Mouse (Mus musculus) T-helper 2 cell (primary cell): ENCODE results near the gene Myl3.

Source experiments
- in situ Hi-C: fragments of 300-600 bp; cut with MboI, MseI; formaldehyde crosslinking; loops from one replicate; pipeline ENCODE4 v1.15.1; 2025; ENCODE audit warnings: high pct_unique_total_duplicates

Myl3 gene

DNA sequence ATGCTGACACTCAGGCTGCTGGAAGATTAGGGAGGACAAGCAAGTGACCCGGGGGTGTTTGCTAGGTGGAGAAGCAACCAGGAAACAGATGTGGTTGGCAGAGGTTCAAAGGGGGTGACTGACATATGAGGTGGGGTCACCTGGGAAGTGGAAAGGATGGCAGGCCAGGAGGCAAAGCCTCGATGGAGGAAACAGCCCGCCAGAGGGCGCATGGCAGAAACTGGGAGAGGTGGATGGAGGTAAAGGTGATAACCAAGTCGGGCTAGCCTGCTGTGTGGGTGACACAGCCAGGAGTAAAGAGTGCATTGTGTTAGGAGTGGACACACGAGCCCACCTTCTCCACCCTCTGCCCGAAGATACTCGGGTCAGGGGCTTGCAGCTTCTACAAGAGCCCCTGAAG, 11.8 kb upstream of the Myl3 start:
- in situ Hi-C loops = no loop called here

DNA sequence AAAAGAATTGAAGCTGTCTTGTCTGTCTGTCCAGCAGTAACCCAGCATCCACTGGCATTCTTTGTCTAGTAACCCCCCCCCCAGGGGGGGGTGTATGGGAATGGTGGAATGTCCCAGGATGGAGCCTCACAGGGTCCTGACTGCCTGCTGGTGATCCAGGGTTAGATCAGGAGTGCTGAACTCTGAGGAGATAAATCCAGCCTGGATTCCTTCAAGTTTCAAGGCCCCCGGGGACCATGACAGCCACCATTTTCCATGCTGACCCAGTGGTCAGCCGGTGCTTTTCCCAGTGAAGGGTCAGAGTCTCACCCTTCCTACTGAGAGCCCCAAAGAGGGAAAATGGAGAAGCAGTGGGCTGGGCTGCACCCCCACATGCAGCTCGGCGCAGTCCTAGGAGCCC, 9.8 kb upstream of the Myl3 start:
- in situ Hi-C loops = no loop called here

DNA sequence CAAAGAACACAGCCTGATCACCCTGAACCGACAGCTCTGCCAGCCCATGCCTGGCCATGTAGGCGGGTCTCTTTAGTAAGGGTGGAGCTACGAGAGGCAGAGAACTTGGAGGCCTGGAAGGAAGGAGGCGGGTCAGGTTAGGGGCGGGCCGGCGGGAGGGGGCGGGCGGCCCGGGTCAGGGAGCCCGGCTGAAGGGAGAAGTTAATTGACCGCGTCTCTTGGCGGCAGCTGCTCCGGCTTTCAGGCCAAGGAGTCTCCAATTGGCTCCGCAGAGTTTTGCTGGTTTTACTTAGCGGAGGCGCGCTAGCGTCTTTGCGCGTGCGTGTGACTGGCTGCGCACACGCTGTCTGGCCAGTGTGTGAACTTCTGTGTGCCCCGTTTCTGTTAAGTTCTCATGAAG, 9.0 kb upstream of the Myl3 start:
- in situ Hi-C loops = no loop called here

DNA sequence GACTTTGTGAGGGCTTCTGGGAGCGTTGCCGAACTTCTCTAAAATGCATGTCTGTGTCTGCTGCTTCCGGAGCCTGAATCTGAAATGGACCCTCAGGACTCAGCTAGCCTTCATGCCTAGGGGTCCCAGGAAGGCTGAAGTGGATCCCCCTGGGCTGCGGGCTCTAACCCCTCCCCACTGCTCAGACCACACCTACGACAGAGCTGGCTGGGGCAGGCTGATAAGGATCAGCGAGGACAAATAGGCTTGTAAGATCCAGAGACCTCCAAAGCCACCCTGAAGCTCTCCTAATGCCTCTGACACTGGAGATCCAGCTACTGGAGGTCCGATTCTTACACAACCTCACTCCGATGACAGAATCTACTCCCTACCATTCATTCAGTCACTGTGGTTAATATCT, 8.6 kb upstream of the Myl3 start:
- in situ Hi-C loops = no loop called here

DNA sequence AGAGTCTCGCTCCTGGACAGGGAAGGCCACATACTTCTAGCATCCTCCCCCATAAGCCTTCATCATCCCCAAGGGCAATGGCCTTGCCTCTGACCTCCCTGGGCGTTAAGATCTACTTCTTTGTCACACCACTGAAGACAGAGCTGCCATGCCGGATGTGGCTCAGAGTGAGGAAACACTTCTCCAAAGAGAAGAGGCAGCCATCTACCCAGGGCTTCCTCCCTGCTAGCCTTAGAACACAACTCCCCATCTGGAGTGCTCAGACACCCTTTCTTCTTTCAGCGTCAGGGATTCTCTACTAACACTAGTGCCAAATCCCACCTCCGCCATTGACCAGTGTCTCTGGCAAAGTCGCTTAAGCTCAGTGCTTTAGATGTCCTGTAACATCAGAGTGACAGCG, 7.5 kb upstream of the Myl3 start:
- in situ Hi-C loops = no loop called here

DNA sequence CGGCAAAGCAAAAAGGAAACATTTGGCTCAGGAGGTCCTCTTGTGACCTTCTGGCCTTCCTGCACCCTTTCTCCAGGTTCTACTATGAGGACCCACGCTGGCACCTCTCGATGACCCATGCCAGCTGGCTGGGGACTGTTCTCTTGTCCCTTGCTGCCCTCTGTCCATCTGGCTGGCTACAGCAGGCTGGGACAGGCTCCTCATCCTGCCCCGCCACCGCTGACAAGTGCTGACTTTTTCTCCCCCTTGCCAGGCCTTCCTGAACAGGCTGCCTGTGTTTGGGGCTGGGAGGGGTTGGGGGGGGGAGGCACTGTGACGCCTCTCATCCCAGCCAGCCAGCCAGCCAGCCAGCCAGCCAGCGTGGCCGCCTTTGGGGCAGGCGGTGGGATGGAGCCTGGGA, 5.3 kb upstream of the Myl3 start:
- in situ Hi-C loops = no loop called here

DNA sequence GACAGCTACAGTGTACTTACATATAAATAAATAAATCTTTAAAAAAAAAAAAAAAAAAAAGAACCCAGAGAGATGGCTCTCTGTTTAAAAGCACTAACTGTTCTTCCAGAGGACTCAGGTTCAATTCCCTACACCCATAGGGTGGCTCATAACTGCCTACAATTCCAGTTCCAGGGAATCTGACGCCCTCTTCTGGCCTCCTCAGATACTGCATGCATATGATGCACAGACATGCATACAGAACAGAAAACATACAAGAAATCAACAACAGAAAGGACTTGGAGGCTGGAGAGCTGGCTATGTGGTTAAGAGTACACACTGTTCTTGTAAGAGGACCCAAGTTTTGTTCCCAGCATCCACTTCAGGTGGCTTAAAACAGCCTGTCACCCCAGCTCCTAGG, 3.6 kb upstream of the Myl3 start:
- in situ Hi-C loops = no loop called here

DNA sequence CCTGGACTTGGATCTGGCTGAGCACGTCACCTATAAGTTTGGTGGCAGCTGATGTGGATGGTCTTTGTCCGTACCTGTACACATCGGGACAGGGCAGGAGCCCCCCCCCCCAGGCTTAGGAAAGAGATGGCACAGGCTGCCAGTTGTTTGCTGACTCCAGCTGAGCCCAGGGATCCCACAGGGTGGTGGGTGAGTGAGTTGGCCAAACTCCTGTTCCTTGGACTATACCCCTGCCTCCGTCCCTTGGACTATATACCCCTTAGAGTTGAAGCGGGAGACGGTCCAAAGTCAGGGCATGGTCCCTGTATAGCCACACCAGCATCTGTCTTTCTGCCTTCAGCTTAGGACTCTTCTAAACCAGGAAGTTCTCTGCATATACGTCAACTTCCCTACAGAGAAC, 1.7 kb upstream of the Myl3 start:
- in situ Hi-C loops = no loop called here

DNA sequence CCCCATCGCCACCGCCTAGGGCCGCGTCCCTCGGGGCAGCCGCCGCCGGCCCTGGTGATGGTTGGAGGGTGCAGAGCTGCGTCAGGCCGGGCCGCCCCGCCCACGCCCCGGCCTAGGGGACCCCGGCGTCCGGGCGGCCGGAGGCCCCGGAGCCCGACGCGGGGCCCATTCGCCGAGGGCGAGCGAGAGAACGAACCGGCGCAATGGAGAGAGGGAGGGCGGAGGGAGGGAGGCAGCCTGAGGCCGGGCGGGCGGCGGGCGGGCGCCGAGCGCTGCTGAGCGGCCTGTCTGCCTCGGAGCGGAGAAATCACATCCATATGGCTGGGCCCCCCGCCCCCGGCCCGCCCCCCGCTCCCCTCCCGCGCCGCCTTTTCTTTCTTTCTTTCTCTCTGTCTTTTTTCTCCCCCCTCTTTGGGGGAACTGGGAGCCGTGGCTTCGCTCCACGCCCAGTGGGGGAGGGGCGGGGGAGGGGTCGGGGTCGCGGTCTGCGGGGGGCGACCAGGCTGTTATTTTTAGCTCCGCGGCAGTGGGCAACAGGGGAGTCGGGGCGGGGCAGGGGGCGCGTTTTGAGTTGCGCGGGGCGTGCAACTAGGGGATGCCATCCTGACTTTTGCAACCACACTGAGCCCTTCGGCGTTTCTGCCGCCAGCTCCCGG, 762 bp downstream of the Myl3 start:
- in situ Hi-C loops = no loop called here

DNA sequence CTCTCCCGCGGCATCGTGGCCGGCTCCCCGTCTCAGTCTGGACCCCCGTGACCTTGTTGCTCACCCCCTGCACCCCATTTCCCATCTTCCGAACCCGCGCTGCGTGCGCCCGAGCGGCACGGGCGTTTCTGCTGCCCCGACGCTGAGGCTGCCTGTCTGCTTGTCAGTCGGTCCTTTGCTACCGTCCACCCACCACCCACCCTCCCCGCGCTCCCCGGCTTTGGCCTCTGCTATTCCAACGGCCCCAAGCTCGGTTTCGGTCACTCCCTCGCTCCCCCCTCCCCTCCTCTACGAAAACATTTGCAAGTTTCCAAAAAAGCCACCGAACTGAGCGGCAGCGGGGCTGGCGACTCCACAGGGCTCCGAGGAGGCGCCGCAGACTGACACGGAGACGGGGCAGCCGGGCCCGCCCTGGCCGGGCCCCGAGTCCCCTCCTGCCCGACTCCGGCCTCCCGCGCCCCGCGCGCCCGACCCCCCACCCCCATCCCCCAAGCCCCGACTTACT, 1.3 kb downstream of the Myl3 start:
- in situ Hi-C loops = no loop called here

DNA sequence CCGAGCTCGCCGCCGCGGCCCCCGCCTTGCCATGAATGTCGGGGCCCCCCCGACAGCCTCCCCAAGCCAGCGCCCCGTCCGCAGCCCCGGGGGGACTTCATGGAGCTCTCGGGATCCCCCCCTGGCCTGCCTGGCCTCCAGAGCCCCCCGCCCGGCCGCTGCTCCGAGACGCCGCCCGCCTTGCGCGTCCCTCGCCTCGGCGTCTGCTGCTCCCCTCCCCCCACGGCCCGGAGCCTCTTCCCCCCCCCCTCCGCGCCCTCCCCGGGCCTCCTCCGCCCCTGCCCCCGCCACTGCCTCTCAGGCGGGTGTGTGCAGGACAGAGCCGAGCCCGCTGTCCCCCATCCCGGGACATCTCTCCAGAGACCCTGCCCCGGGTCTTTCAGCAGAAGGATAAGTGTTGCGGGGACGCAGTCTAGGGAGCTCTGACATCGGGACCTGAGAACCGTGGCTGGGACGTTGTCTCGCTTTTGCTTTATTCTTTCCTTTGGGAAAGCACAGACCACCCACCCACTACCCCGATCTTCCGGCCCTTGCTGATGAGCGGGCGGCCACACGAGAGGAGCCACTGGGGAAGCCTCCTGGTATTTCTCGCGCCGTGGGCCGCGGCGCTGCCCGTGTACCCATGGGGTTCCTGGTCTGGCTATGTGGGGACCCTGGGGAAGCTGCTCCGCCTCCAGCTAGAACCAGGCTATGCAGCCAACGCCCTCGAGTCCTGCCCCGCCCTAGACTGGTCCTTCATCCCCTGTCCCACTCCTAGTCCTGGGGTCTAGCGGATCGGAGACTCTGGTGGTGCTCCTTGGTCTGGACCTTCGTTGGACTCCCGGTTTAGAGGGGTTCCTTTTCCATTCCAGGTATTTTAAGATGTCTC, 2.0 kb downstream of the Myl3 start:
- in situ Hi-C loops = no loop called here

DNA sequence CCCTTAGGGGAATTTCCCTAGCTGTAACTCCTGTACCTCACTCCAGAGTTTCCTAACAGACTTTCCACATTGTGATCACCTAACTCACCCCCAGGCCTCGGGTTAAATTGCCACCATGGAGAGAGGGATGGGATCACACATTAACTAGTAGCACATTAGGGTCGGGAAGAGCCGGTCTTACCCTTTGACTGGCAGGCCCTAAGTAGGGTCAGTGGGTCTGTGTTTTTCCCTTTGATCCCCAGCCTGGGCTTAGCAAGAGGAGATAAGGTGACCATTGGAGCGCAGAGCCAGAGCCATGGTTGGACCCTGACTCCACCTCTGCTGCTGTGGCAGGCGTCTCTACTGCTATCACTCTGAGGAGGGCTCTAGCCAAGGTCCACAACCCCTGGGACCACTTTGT, 4.1 kb downstream of the Myl3 start:
- in situ Hi-C loops = no loop called here

DNA sequence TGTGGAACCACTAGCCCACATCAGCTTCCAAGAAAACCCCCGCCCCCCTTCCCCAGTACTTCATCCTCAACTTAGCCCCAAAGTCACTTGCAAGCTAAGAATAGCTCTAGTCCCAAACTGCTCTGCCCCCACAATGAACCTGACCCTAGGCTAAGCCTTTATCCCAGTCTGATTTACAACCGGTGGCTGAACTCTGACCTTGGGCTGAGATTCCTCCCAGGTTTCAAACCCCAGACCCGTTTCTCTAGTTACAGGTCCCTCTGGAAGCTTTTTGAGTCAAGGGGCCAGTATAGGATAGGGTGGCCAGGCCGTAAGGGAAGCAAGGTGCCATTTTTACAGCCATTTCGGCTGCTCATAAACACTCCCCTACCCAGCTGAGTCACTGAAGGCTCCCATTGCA, 4.6 kb downstream of the Myl3 start:
- in situ Hi-C loops = no loop called here

DNA sequence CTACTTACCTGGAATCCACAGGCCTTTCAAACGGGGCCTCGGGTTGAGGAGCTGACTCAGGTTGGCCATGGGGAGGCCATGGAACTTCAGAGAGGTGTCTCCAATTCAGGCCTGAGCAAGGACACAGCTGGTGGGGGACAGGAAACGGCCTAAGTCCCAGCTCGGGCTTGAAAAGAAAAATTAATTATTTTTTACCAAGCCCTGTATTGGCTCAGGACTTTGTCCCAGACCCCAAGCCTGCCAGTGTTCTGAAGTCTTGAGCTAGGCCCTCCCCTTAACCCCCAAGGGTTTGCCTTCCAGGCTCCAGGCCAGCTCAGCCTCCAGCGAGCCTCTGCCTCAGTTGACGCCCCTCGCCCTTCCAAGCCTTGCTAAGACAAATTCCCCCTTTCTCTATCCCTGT, 5.3 kb downstream of the Myl3 start, which contains the start of gene Pth1r:
TSS of gene Pth1r (minus strand) at position 185 of the 400 bp plus-strand sequence.
- in situ Hi-C loops = no loop called here

DNA sequence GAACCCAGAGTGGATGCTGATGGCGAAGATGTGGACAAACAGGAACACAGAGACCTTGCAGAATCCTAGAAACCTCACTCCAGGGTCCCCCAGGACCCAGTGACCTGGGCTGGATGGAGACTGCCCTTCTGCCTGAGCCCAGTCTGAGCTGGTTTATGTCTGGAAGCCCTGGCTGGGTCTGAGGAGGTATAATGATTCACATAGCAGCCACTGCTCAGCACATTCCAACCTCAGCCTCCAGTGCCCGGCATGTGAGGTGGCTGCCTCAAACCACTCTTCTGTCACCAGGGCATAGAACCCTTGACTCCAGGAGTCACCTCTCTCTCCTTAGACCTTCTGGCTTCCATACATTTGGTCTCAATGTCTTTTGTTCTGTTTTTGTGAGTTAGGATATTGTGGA, 6.8 kb downstream of the Myl3 start:
- in situ Hi-C loops = no loop called here

DNA sequence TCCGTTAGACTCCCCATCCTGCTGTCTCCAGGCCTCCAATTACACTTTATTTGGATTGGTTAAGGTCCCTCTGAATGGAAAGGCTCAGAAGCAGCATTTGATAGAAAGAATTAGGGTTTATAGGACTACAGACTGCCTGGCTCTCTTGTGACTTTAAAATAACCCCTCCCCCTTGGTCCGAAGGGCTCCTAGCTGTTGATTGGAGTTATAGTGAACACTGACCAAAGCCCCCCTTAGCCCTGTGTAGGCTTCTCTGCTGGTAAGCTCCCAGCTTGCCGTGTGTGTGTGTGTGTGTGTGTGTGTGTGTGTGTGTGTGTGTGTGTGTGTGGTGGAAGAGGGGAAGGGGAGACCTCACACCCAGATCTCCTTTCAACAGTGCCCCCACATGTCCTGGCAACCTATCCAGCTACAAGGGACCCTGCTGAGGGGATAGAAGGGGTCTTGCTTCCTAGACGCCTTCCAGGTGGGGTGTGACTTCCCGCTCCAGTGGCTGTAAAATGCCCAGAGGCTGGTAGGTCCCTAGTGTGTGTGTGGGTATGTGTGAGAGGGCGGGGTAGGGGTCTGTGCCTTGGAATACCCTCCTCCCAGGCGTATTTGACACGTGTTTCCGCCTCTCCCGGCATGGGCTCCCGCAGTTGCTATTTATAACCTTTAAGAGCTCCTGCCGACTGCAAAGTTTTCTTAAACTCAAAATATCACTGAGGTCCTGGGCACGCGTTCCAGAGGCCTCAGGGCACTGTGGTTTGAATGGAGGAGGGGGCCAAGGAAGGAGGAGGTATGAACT, 8.9 kb downstream of the Myl3 start:
- in situ Hi-C loops = no loop called here

DNA sequence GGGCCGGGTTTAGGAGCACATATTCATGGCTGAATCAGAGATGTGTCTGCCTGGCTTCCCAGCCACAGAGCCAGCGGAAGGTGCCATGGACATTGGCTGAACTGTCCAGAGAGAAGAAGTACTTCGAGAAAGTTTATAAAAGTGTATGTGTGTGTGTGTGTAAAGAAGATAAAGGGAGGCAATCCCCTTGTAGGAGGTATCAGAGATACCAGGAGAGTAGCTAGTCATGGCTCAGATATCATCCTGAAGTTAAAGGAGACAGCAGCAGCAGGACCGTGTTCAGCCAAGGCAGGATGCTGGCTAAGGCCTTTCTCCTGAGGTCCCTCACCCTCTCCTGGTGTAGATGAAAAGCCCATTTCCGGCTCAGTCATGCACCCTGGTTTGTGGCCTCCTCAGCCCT, 9.8 kb downstream of the Myl3 start:
- in situ Hi-C loops = no loop called here

DNA sequence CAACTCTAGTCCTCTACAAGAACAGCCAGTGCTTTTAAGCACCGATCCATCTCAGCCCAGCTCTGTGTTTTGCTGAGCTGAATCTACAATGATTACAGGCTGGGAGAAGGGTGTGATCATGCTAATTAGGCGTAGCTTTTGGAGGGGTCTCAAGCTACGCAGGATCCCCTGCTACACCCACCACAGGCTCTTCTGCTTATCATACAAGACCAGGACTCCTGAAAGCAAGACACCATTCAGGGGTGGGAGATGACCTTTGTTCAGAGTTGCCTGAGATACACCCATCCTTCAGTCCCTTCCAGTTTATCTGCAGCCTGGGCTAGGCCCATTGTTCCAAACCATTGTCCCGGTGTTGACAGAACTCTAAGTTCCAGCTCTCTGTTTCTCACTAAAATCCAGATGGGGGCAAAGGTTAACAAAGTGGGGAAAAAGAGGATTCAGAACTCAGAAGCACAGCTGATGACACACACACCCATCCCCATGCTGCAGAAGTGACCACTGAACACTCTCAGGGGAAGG, 11.3 kb downstream of the Myl3 start:
- in situ Hi-C loops = no loop called here

DNA sequence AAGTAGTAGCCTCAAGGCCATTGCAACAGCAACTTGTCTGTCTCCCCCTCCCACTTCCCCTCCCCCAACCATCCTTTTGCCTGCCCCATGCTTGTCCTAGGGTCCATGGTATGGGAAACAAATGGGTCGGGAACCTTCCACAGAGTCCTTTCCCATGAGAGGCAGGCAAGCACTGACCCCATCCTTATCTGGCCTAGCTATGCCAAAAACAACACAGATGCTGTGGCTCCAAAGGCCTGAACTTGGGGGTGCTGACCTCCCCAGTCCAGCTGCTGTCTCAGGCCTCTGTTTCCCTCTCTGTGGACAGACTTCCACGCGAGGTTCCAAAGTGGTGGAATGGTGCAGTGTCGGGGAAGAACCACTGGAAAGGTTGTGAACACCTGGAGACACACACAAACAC, 12.1 kb downstream of the Myl3 start:
- in situ Hi-C loops = no loop called here

DNA sequence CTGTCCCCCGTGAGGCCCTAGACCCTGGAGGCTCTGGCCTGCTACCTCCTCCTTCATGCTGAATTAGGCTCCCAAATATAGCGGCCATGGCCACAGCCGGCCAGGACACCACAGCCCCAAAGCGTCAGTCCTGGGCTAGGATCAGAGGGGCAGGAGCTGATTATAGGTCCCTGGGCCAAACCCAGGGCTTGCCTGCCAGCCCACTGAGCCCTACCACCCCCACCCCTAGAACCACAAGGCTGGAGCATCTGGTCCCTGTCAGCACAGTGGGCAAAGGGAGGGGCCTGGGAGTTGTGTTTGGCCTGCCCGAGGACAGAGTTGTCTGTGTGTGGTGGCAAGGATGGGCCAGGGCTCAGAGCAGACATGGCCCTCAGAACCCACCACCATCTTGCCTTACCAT, 16.2 kb downstream of the Myl3 start:
- in situ Hi-C loops = no loop called here

DNA sequence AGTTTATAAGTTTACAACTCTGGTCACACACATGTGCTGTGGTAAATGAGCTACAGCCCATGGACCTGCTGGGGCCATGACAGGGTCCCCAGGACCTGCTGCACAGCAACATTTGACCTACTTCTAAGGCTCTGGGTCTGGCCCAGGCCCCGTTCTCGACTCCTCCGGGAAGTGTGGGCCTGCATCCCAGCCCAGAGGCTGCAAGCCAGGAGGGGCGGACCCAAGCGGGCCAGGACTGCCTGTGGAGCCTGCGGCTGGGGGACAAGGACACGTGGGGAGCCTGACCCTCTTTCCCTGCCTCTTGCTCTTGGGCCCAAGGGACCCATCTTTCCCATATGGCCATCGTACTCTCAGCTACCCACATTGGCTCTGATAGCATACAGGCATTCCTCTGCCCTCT, 16.9 kb downstream of the Myl3 start:
- in situ Hi-C loops = no loop called here

DNA sequence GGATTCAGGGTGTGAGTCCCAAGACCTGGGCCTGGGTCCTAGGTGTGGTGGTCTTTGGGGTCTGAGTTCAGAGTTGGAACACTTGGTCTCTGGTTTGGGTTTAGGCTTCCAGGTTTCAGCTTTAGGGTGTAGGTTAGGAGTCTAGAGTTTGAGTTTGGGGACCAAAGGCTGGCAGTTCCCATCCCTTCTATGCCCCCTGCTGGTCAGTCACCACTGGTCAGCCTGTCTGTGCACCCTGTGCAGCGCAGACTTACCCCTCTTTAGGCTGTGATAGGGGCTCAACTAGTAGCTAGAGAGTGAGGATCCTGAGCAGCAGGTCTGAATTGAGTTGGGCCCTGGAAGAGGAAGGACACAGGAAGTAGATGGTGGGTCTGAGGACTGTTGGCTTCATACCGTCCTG, 17.6 kb downstream of the Myl3 start:
- in situ Hi-C loops = no loop called here
